Mouse (Mus musculus) kidney, adult 2 months (tissue): ENCODE measurements around the gene Plp1. TPM values are rescaled to one million over a fixed set of nuclear protein-coding genes. Genes with fewer than 3 reads are reported as not detected.

Source experiments
- DNase-seq: peaks from one replicate; pipeline ENCODE4 v3.0.0; 2021
- H3K27ac ChIP-seq: fragments of 200-500 bp; 2 replicates; pipeline ENCODE4 v1.5.1; 2012; ENCODE audit warnings: low read depth, low read length, control low read depth, inconsistent platforms; ENCODE audit not compliant: insufficient read depth
- H3K27me3 ChIP-seq: fragments of 200-500 bp; replicated peaks from 2 replicates; pipeline ENCODE4 v1.6.1; 2012; ENCODE audit warnings: mild to moderate bottlenecking, moderate library complexity, low read length, inconsistent platforms; ENCODE audit not compliant: control insufficient read depth, insufficient read depth
- H3K36me3 ChIP-seq: fragments of 200-500 bp; 2 replicates; pipeline ENCODE4 v1.6.1; 2012; ENCODE audit warnings: mild to moderate bottlenecking, moderate library complexity, low read length, inconsistent platforms; ENCODE audit not compliant: control insufficient read depth, insufficient read depth
- H3K4me1 ChIP-seq: fragments of 200-500 bp; 2 replicates; pipeline ENCODE4 v1.6.1; 2011; ENCODE audit warnings: low read length; ENCODE audit not compliant: control insufficient read depth, insufficient read depth
- H3K4me3 ChIP-seq: fragments of 200-500 bp; 2 replicates; pipeline ENCODE4 v1.5.1; 2011; ENCODE audit warnings: mild to moderate bottlenecking, low read depth, low read length, control low read depth; ENCODE audit not compliant: insufficient read depth
- CTCF ChIP-seq: fragments of 200-500 bp; conservative IDR thresholded peaks from 2 replicates; pipeline ENCODE4 v1.5.1; 2011; ENCODE audit warnings: low read depth, mild to moderate bottlenecking, control low read depth, low read length, moderate library complexity, mixed read lengths; ENCODE audit not compliant: insufficient read depth, insufficient read length
- POLR2A ChIP-seq: fragments of 200-500 bp; IDR thresholded peaks from one replicate; pipeline ENCODE4 v1.6.1; 2011; ENCODE audit warnings: low read depth, low read length, control low read depth
- WGBS: fragments of 180-500 bp; shearing (Covaris S2); methylation state at CpG from one replicate; pipeline ENCODE4 v1.1.7; 2018; 5-methylcytosine and 5-hydroxymethylcytosine counted together
- polyA plus RNA-seq: library from polyadenylated mRNA; depleted of rRNA; stranded (reverse); fragments of >200 nt; gene quantifications from 2 replicates; pipeline ENCODE4 v1.2.3, GENCODE M21; 2012; rRNA removed

The Plp1 gene
- polyA plus RNA-seq, 1 experiment = 3.6 TPM

DNA sequence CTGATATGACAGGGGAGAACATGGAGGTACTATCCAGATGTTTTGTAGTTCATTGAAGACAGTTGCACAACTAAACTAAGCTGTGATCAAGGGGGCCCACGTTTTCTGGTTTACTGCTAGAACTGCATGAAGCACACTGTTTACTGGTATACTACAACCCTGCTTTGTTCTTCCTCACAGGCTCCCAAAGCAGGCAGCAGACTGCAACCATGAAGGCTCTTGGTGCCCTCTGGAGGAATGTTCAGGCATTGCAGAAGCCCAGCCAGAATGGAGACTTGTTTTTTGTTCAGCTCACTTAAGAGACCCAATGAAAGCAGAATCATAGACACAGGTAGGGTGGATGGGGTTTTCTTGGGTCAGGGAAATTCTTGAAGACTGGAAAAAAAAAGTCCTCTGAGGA is 2.2 kb upstream of the Plp1 start:
- H3K27ac ChIP-seq = no peak overlapping the region
- H3K27me3 ChIP-seq = no peaks in the 10 kb centered on the region
- H3K36me3 ChIP-seq = no peaks in the 10 kb centered on the region
- H3K4me1 ChIP-seq = no peaks in the 10 kb centered on the region; the same call in 1 of the 2 replicates
- no peak overlapping the region for H3K4me3 ChIP-seq
- peak; percentile 60 for DNase-seq
- 0% methylated on average over 1 of the region's 1 CpGs for WGBS
- TF ChIP-seq POLR2A = no peak
- TF ChIP-seq CTCF = peak; percentile 76

DNA sequence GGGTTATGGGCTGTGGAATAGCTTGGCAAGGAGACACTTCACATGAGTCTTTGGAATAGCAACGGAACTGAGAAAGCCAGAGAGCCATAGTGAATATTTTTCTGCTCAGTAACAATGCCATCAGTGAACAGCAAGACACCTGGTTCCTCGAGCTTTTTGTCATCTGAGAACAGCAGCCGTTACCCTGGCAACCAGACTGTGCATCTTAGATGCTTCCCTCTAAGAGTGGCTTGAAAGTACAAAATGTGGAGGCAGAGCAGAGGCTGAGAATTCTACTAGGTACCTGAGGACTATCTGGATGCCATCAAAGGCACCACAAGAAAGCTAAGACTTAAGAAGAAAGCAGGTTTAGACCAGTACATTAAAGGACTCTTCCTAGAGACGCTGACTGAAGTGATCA is 2.5 kb downstream of the Plp1 start:
- Histone ChIP-seq H3K27me3 (no peaks in the 10 kb centered on the region), H3K27ac (no peak overlapping the region), H3K36me3 (no peaks in the 10 kb centered on the region), H3K4me1 (no peaks in the 10 kb centered on the region; the same call in 1 of the 2 replicates), H3K4me3 (no peak overlapping the region)
- no peak for TF ChIP-seq CTCF
- TF ChIP-seq POLR2A = no peak
- 75% methylated on average over 4 of the region's 4 CpGs for WGBS
- DNase-seq = no peak

DNA sequence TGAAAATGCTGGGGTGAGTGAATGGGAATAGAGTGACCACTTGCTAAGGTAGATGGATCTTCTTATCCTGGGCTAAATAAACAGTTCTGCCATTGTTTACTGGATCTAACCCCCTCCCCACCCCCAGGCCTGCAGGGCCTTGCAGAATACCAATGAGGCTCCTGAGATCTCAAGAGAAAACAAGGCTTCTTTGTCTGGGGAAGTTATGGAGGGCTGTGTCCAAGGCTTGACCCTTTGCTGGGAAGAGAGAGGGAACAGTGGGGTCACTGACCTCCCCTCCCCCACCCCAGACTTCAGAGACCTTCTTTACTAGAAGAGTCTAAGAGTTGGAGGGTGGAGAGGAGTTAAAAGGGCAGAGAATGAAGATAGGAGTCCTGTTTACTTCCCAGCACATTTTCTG is 6.1 kb downstream of the Plp1 start:
- no peak for TF ChIP-seq CTCF
- TF ChIP-seq POLR2A = no peak
- no peaks in the 10 kb centered on the region for H3K36me3 ChIP-seq
- no peak for DNase-seq
- H3K4me1 ChIP-seq = no peaks in the 10 kb centered on the region
- H3K27me3 ChIP-seq = no peaks in the 10 kb centered on the region
- H3K27ac ChIP-seq = no peak overlapping the region
- no peak overlapping the region for H3K4me3 ChIP-seq

DNA sequence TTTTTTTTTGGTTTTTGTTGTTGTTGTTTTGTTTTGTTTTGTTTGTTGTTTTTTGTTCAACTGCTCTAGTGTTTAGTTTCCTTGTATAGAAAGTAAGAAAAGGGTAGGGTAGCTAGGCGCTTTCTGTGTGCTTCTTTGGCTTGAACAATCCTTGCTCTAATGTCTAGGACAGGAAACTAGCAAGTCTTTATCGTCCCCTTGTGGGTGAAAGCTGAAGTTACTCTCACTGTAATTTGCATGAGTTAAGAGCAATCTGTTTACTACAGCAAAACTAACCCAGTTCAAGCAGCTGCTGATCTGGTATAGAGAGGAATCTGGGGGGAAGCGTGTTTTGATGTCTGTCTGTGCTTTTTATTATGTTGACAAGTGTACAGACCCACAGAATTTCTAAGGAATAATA is 27.8 kb downstream of the Plp1 start:
- H3K36me3 ChIP-seq = no peaks in the 10 kb centered on the region
- H3K27me3 ChIP-seq = no peaks in the 10 kb centered on the region
- no peak overlapping the region for H3K4me3 ChIP-seq
- WGBS = 27% methylated on average over 3 of the region's 3 CpGs
- no peak for TF ChIP-seq POLR2A
- TF ChIP-seq CTCF = no peak
- no peaks in the 10 kb centered on the region for H3K4me1 ChIP-seq
- DNase-seq = no peak
- H3K27ac ChIP-seq = no peak overlapping the region

DNA sequence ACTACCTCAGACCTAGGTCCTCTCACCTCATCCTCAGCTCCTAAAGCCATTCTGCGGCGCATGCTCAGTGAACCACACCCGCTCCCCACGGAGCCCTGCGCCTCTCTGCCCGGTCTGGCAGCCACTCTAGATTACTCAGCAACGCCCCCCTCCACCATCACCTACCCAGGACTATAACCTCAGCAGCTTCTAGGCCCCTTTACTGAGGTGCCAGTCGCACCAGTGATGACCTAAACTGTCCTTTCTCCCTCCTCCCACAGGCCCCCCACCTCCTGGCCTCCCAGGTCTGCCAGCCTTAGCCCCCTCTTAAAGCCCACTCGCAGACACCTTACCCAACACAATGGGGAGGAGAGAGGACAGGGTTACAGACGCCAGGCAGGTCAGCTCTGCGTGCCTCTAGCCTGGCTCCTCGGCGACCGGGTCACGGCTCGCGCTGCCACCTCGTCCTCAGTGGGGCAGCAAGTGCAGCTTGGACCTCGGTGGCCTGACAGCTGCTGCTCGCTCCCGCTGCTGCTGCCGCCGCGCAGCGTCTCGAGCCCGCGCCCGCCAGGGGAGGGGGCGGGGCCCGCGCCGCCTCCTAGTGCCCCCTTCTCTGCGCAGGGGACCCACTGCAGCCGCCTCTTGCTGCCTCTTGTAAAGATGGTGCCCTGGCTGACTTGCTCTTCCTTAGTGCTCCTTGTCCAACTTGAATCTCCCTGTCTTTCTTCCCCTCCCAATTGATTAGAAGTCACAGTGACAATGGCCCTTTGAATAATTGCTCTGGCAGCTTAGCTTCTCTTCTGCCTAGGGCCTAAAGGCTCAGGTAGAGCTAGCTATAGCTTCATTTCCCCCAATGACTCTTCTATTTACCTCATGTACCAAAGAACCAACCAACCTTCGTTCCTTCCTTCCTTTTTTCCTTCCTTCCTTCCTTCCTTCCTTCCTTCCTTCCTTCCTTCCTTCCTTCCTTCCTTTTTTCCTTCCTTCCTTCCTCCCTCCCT is 45.9 kb downstream of the Plp1 start, which contains the start of gene Rab9b:
Rab9b (minus strand) TSS at position 695 of the 980 bp plus-strand sequence.
- no peaks in the 10 kb centered on the region for H3K27me3 ChIP-seq
- no peak for TF ChIP-seq CTCF
- TF ChIP-seq POLR2A = no peak
- H3K36me3 ChIP-seq = no peaks in the 10 kb centered on the region
- no peaks in the 10 kb centered on the region for H3K4me1 ChIP-seq
- DNase-seq = no peak
- H3K27ac ChIP-seq = no peak within 1 kb of the TSS
- 3% methylated on average over 31 of the region's 36 CpGs for WGBS
- peak within 1 kb of the TSS; percentile 34 for H3K4me3 ChIP-seq

Other genes with a start within 250 kb of the Plp1 start
- gene Tceal3, start 231.8 kb upstream of the Plp1 start, polyA plus RNA-seq = 0.42 and 0.68 TPM in 2 replicates
- 1.3 and 1.6 TPM in 2 replicates for gene Tceal1, start 114.7 kb upstream of the Plp1 start, polyA plus RNA-seq
- 20.9 and 33.3 TPM in 2 replicates for gene Morf4l2, start 79.0 kb upstream of the Plp1 start, polyA plus RNA-seq
- gene Glra4, start 42.5 kb upstream of the Plp1 start, polyA plus RNA-seq = not detected in 2 replicates
- gene Rab9b, start 46.1 kb downstream of the Plp1 start, polyA plus RNA-seq = not detected in 2 replicates
- not detected in 2 replicates for gene H2bfm, start 104.7 kb downstream of the Plp1 start, polyA plus RNA-seq
- 0.44 and 0.57 TPM in 2 replicates for gene Tmsb15b2, start 152.8 kb downstream of the Plp1 start, polyA plus RNA-seq
- 1.2 and 2.0 TPM in 2 replicates for gene Tmsb15l, start 154.2 kb downstream of the Plp1 start, polyA plus RNA-seq
- 0.83 and 1.0 TPM in 2 replicates for gene Tmsb15b1, start 154.2 kb downstream of the Plp1 start, polyA plus RNA-seq
- gene Zcchc18, start 170.5 kb downstream of the Plp1 start, polyA plus RNA-seq = 0.30 and 0.92 TPM in 2 replicates
- 2.2 and 2.4 TPM in 2 replicates for gene Slc25a53, start 215.6 kb downstream of the Plp1 start, polyA plus RNA-seq
- 0.83 and 0.91 TPM in 2 replicates for gene Fam199x, start 226.9 kb downstream of the Plp1 start, polyA plus RNA-seq